Mouse (Mus musculus) induced T-regulatory cell, adult 2 months (primary cell): ENCODE data around the gene Thbs1.
A peak's percentile ranks its signal among the peaks of the same experiment; 100 is the strongest.

Source experiments
- DNase-seq: peaks from one replicate; pipeline ENCODE4 v3.0.0-alpha.2; 2012; ENCODE audit warnings: low read depth

Gene Thbs1

GRCm38 (mm10) chr2:118113808-118114524, 2.3 kb downstream of the Thbs1 start:
- no peak for DNase-seq

- no peak for DNase-seq
Measured at GRCm38 (mm10) chr2:118114671-118115070, 3.0 kb downstream of the Thbs1 start.

GRCm38 (mm10) chr2:118115647-118116046, 4.0 kb downstream of the Thbs1 start:
- no peak for DNase-seq

- DNase-seq = no peak
Measured at GRCm38 (mm10) chr2:118116180-118116579, 4.5 kb downstream of the Thbs1 start.

GRCm38 (mm10) chr2:118116754-118117290, 5.1 kb downstream of the Thbs1 start:
- DNase-seq = no peak

- DNase-seq = no peak
Measured at GRCm38 (mm10) chr2:118117401-118117800, 5.7 kb downstream of the Thbs1 start.

- no peak for DNase-seq
Measured at GRCm38 (mm10) chr2:118118045-118118444, 6.4 kb downstream of the Thbs1 start.

GRCm38 (mm10) chr2:118118515-118118914, 6.8 kb downstream of the Thbs1 start:
- DNase-seq = no peak

- DNase-seq = no peak
Measured at GRCm38 (mm10) chr2:118119684-118120083, 8.0 kb downstream of the Thbs1 start.

GRCm38 (mm10) chr2:118120095-118120494, 8.4 kb downstream of the Thbs1 start:
- no peak for DNase-seq

- no peak for DNase-seq
Measured at GRCm38 (mm10) chr2:118120751-118121150, 9.1 kb downstream of the Thbs1 start.

GRCm38 (mm10) chr2:118122291-118122690, 10.6 kb downstream of the Thbs1 start:
- no peak for DNase-seq

GRCm38 (mm10) chr2:118123743-118124142, 12.1 kb downstream of the Thbs1 start:
- DNase-seq = no peak

GRCm38 (mm10) chr2:118124437-118124836, 12.8 kb downstream of the Thbs1 start:
- DNase-seq = no peak

GRCm38 (mm10) chr2:118125211-118125939, 13.7 kb downstream of the Thbs1 start:
- peak; percentile 2 for DNase-seq

GRCm38 (mm10) chr2:118125943-118126470, 14.3 kb downstream of the Thbs1 start:
- no peak for DNase-seq

- DNase-seq = no peak
Measured at GRCm38 (mm10) chr2:118127516-118128288, 16.0 kb downstream of the Thbs1 start.

GRCm38 (mm10) chr2:118128313-118128712, 16.6 kb downstream of the Thbs1 start:
- no peak for DNase-seq

- DNase-seq = no peak
Measured at GRCm38 (mm10) chr2:118137071-118137470, 25.4 kb downstream of the Thbs1 start.

GRCm38 (mm10) chr2:118137776-118138175, 26.1 kb downstream of the Thbs1 start:
- DNase-seq = no peak

GRCm38 (mm10) chr2:118139261-118139660, 27.6 kb downstream of the Thbs1 start:
- DNase-seq = no peak

- no peak for DNase-seq
Measured at GRCm38 (mm10) chr2:118141651-118142050, 30.0 kb downstream of the Thbs1 start.
